Comparison of ENCODE assay signal across 19 mouse cellular contexts in genomic region chr12:84033302-84033701, GRCm38 (mm10). TPM values are rescaled to one million over a fixed set of nuclear protein-coding genes. Genes with fewer than 3 reads are reported as not detected.
"Had no signal": no experiment of that assay in that cellular context is flagged by ENCODE, and none has a peak within 500 bp of the region (broad histone marks: within the 10 kb centered on the region; RNA-seq: fewer than 3 reads in every experiment).

No protein-coding gene starts in this region.

RNA-seq across cellular contexts. Expression of gene Acot4, which starts 4.9 kb away (rescaled TPM):
- total RNA-seq: monocyte, adult 5-6 weeks; neutrophil, adult 5-6 weeks had no signal
- polyA plus RNA-seq: myocyte had no signal

RNA-seq across cellular contexts. Expression of gene Gm49366, which starts 5.4 kb away (rescaled TPM):
- total RNA-seq: layer of hippocampus, adult 8-10 months; left cerebral cortex, postnatal 10 days; left cerebral cortex, postnatal 36 days; monocyte, adult 5-6 weeks; neutrophil, adult 5-6 weeks had no signal
- polyA plus RNA-seq: intestine, embryonic 16.5 days; kidney, embryonic 14.5 days; limb, embryonic 11.5 days; limb, embryonic 14.5 days; liver, embryonic 11.5 days; liver, embryonic 16.5 days; lung, embryonic 14.5 days; midbrain, embryonic 10.5 days; midbrain, embryonic 13.5 days; midbrain, embryonic 16.5 days; myocyte; neural tube, embryonic 13.5 days; stomach, embryonic 15.5 days; thymus, postnatal 0 days had no signal

RNA-seq across cellular contexts. Expression of gene Acot3, which starts 18.6 kb away (rescaled TPM):
- total RNA-seq: monocyte, adult 5-6 weeks; neutrophil, adult 5-6 weeks had no signal
- polyA plus RNA-seq: myocyte; thymus, postnatal 0 days had no signal

RNA-seq across cellular contexts. Expression of gene Acot1, which starts 24.0 kb away (rescaled TPM):
- total RNA-seq: monocyte, adult 5-6 weeks had no signal

RNA-seq across cellular contexts. Expression of gene Acot5, which starts 35.8 kb away (rescaled TPM):
- total RNA-seq: monocyte, adult 5-6 weeks; neutrophil, adult 5-6 weeks had no signal
- polyA plus RNA-seq: kidney, embryonic 14.5 days; limb, embryonic 11.5 days; liver, embryonic 11.5 days; liver, embryonic 16.5 days; lung, embryonic 14.5 days; midbrain, embryonic 10.5 days; midbrain, embryonic 13.5 days; myocyte had no signal
